Mouse (Mus musculus) neural tube, embryonic 15.5 days (tissue): ENCODE measurements around the gene Olfr457. TPM values are rescaled to one million over a fixed set of nuclear protein-coding genes. Genes with fewer than 3 reads are reported as not detected.
"Not testable (repeated sequence)": the region's sequence is repeated elsewhere in the genome, so short reads cannot be mapped to it uniquely, and the experiment has no call there.

ENCODE experiments used
- ATAC-seq: fragments of 200-750 bp; cut with Nextera tagmentation; 2 replicates; pipeline ENCODE4 v1.8.0; 2017; ENCODE audit warnings: mild to moderate bottlenecking, moderate TSS enrichment, moderate library complexity; ENCODE audit not compliant: low FRiP score
- H3K27ac ChIP-seq: fragments of 300-500 bp; sonication (generic); replicated peaks from 2 replicates; pipeline ENCODE4 v1.5.1; 2015; ENCODE audit warnings: mild to moderate bottlenecking, inconsistent platforms
- H3K27me3 ChIP-seq: fragments of 300-500 bp; sonication (generic); replicated peaks from 2 replicates; pipeline ENCODE4 v1.6.1; 2015; ENCODE audit warnings: inconsistent platforms
- H3K36me3 ChIP-seq: fragments of 300-500 bp; sonication (generic); 2 replicates; pipeline ENCODE4 v1.6.1; 2015; ENCODE audit warnings: inconsistent platforms
- H3K4me1 ChIP-seq: fragments of 300-500 bp; sonication (generic); 2 replicates; pipeline ENCODE4 v1.6.1; 2015; ENCODE audit warnings: inconsistent platforms
- H3K4me2 ChIP-seq: fragments of 300-500 bp; sonication (generic); 2 replicates; pipeline ENCODE4 v1.6.1; 2015; ENCODE audit warnings: inconsistent platforms, mild to moderate bottlenecking, moderate library complexity
- H3K4me3 ChIP-seq: fragments of 300-500 bp; sonication (generic); replicated peaks from 2 replicates; pipeline ENCODE4 v1.5.1; 2015; ENCODE audit warnings: mild to moderate bottlenecking, inconsistent platforms
- H3K9ac ChIP-seq: fragments of 300-500 bp; sonication (generic); replicated peaks from 2 replicates; pipeline ENCODE4 v1.6.1; 2015; ENCODE audit warnings: mild to moderate bottlenecking, inconsistent platforms
- H3K9me3 ChIP-seq: fragments of 300-500 bp; sonication (generic); replicated peaks from 2 replicates; pipeline ENCODE4 v1.6.1; 2016; ENCODE audit warnings: inconsistent platforms
- WGBS: fragments of 180-500 bp; shearing (Covaris S2); methylation state at CpG from one replicate; pipeline ENCODE4 v1.1.7; 2015; ENCODE audit warnings: mixed read lengths; 5-methylcytosine and 5-hydroxymethylcytosine counted together
- polyA plus RNA-seq: library from polyadenylated mRNA; unstranded; fragments of >200 nt; fragmentation: Nextera tagmentation; extraction: Ambion mirVana; gene quantifications from 2 replicates; pipeline ENCODE4 v1.2.1, GENCODE M21; 2015

Olfr457 gene
- not detected in 2 replicates for polyA plus RNA-seq

- no peaks in the 10 kb centered on the region for H3K36me3 ChIP-seq
- no peak within 1 kb of the TSS for H3K4me2 ChIP-seq
- H3K4me3 ChIP-seq, result no peak within 1 kb of the TSS
- 72% methylated on average over 1 of the region's 1 CpGs for WGBS
- no peak for ATAC-seq
- H3K4me1 ChIP-seq, result no peaks in the 10 kb centered on the region
- H3K27ac ChIP-seq, result no peak within 1 kb of the TSS
- H3K27me3 ChIP-seq, result no peaks in the 10 kb centered on the region
- no peaks in the 10 kb centered on the region for H3K9me3 ChIP-seq
- no peak within 1 kb of the TSS for H3K9ac ChIP-seq
Measured at GRCm38 (mm10) chr6:42476235-42476634, at the start of gene Olfr457. Olfr457 (minus strand) TSS chr6:42476335.

- Histone ChIP-seq H3K36me3 (no peaks in the 10 kb centered on the region), H3K4me1 (no peaks in the 10 kb centered on the region), H3K27ac (no peak overlapping the region), H3K4me3 (no peak overlapping the region), H3K9me3 (no peaks in the 10 kb centered on the region), H3K27me3 (no peaks in the 10 kb centered on the region), H3K4me2 (no peak overlapping the region), H3K9ac (no peak overlapping the region)
- no peak for ATAC-seq
- WGBS, result 74% methylated on average over 1 of the region's 1 CpGs
Measured at GRCm38 (mm10) chr6:42513461-42513860, 37.3 kb upstream of the Olfr457 start.

- Histone ChIP-seq H3K4me1 (no peaks in the 10 kb centered on the region), H3K4me2 (no peak overlapping the region), H3K27me3 (no peaks in the 10 kb centered on the region), H3K36me3 (no peaks in the 10 kb centered on the region), H3K9me3 (no peaks in the 10 kb centered on the region), H3K9ac (no peak overlapping the region), H3K27ac (no peak overlapping the region), H3K4me3 (no peak overlapping the region)
- no peak for ATAC-seq
Measured at GRCm38 (mm10) chr6:42509311-42509710, 33.2 kb upstream of the Olfr457 start.

GRCm38 (mm10) chr6:42503478-42503877, 27.3 kb upstream of the Olfr457 start:
- H3K27me3 ChIP-seq, result no peaks in the 10 kb centered on the region
- 81% methylated on average over 2 of the region's 2 CpGs for WGBS
- no peaks in the 10 kb centered on the region for H3K9me3 ChIP-seq
- H3K36me3 ChIP-seq, result no peaks in the 10 kb centered on the region
- no peak overlapping the region for H3K4me2 ChIP-seq
- H3K4me1 ChIP-seq, result no peaks in the 10 kb centered on the region
- H3K4me3 ChIP-seq, result no peak overlapping the region
- no peak overlapping the region for H3K9ac ChIP-seq
- no peak overlapping the region for H3K27ac ChIP-seq
- no peak for ATAC-seq

GRCm38 (mm10) chr6:42489731-42490130, 13.6 kb upstream of the Olfr457 start:
- Histone ChIP-seq H3K4me2 (no peak overlapping the region), H3K9me3 (no peaks in the 10 kb centered on the region), H3K27me3 (no peaks in the 10 kb centered on the region), H3K27ac (no peak overlapping the region), H3K36me3 (no peaks in the 10 kb centered on the region), H3K4me3 (no peak overlapping the region), H3K4me1 (no peaks in the 10 kb centered on the region), H3K9ac (no peak overlapping the region)
- no peak for ATAC-seq
- WGBS, result 78% methylated on average over 1 of the region's 1 CpGs

- WGBS, result 82% methylated on average over 1 of the region's 1 CpGs
- ATAC-seq, result no peak
- no peaks in the 10 kb centered on the region for H3K9me3 ChIP-seq
Measured at GRCm38 (mm10) chr6:42487114-42487513, 11.0 kb upstream of the Olfr457 start, which contains the start of gene Olfr456. Olfr456 (minus strand) TSS chr6:42487214.

GRCm38 (mm10) chr6:42484633-42485032, 8.5 kb upstream of the Olfr457 start:
- Histone ChIP-seq H3K27me3 (no peaks in the 10 kb centered on the region), H3K9ac (no peak overlapping the region), H3K4me3 (no peak overlapping the region), H3K27ac (no peak overlapping the region), H3K9me3 (no peaks in the 10 kb centered on the region), H3K4me1 (no peaks in the 10 kb centered on the region), H3K4me2 (no peak overlapping the region), H3K36me3 (no peaks in the 10 kb centered on the region)
- no peak for ATAC-seq

More at GRCm38 (mm10) chr6:42487114-42487513, 11.0 kb upstream of the Olfr457 start, which contains the start of gene Olfr456:
- no peaks in the 10 kb centered on the region for H3K36me3 ChIP-seq
- H3K27me3 ChIP-seq, result no peaks in the 10 kb centered on the region
- H3K4me2 ChIP-seq, result no peak within 1 kb of the TSS
- no peak within 1 kb of the TSS for H3K9ac ChIP-seq
- H3K4me3 ChIP-seq, result no peak within 1 kb of the TSS
- H3K27ac ChIP-seq, result no peak within 1 kb of the TSS
- no peaks in the 10 kb centered on the region for H3K4me1 ChIP-seq

- H3K27ac ChIP-seq, H3K4me1 ChIP-seq, H3K4me2 ChIP-seq, H3K36me3 ChIP-seq, H3K4me3 ChIP-seq, H3K27me3 ChIP-seq, H3K9ac ChIP-seq, ATAC-seq, H3K9me3 ChIP-seq: not testable (repeated sequence)
- 96% methylated on average over 4 of the region's 4 CpGs for WGBS
Measured at GRCm38 (mm10) chr6:42471298-42471697, 4.8 kb downstream of the Olfr457 start.

GRCm38 (mm10) chr6:42470542-42470941, 5.6 kb downstream of the Olfr457 start:
- Histone ChIP-seq H3K4me2 (no peak overlapping the region), H3K27me3 (no peaks in the 10 kb centered on the region)
- 95% methylated on average over 4 of the region's 4 CpGs for whole genome bisulfite sequencing

GRCm38 (mm10) chr6:42465096-42465495, 11.0 kb downstream of the Olfr457 start, which contains the start of gene Olfr458:
Olfr458 (minus strand) TSS chr6:42465196.
- Histone ChIP-seq H3K9ac (no peak within 1 kb of the TSS), H3K27ac (no peak within 1 kb of the TSS), H3K4me1 (no peaks in the 10 kb centered on the region), H3K9me3 (no peaks in the 10 kb centered on the region), H3K4me2 (no peak within 1 kb of the TSS), H3K36me3 (no peaks in the 10 kb centered on the region), H3K27me3 (no peaks in the 10 kb centered on the region), H3K4me3 (no peak within 1 kb of the TSS)
- WGBS, result 100% methylated on average over 1 of the region's 1 CpGs
- ATAC-seq, result no peak

More at GRCm38 (mm10) chr6:42470542-42470941, 5.6 kb downstream of the Olfr457 start:
- Histone ChIP-seq H3K36me3 (no peaks in the 10 kb centered on the region), H3K9me3 (no peaks in the 10 kb centered on the region), H3K9ac (no peak overlapping the region), H3K4me1 (no peaks in the 10 kb centered on the region), H3K27ac (no peak overlapping the region), H3K4me3 (no peak overlapping the region)
- no peak for ATAC-seq

GRCm38 (mm10) chr6:42447381-42447780, 28.8 kb downstream of the Olfr457 start:
- H3K9ac ChIP-seq, result no peak overlapping the region
- no peak for ATAC-seq
- 87% methylated on average over 2 of the region's 2 CpGs for WGBS
- H3K36me3 ChIP-seq, result no peaks in the 10 kb centered on the region
- H3K4me1 ChIP-seq, result no peaks in the 10 kb centered on the region
- no peak overlapping the region for H3K4me2 ChIP-seq
- H3K27me3 ChIP-seq, result no peaks in the 10 kb centered on the region
- no peak overlapping the region for H3K4me3 ChIP-seq
- no peak overlapping the region for H3K27ac ChIP-seq
- no peaks in the 10 kb centered on the region for H3K9me3 ChIP-seq

GRCm38 (mm10) chr6:42444491-42444890, 31.6 kb downstream of the Olfr457 start:
- no peaks in the 10 kb centered on the region for H3K9me3 ChIP-seq
- no peaks in the 10 kb centered on the region for H3K27me3 ChIP-seq
- H3K9ac ChIP-seq, result no peak overlapping the region
- no peaks in the 10 kb centered on the region for H3K4me1 ChIP-seq
- WGBS, result 88% methylated on average over 2 of the region's 2 CpGs
- no peak overlapping the region for H3K27ac ChIP-seq
- H3K36me3 ChIP-seq, result no peaks in the 10 kb centered on the region
- ATAC-seq, result no peak
- H3K4me3 ChIP-seq, result no peak overlapping the region
- no peak overlapping the region for H3K4me2 ChIP-seq

- Histone ChIP-seq H3K27ac (no peak overlapping the region), H3K27me3 (no peaks in the 10 kb centered on the region), H3K9ac (no peak overlapping the region), H3K36me3 (no peaks in the 10 kb centered on the region), H3K9me3 (no peaks in the 10 kb centered on the region), H3K4me2 (no peak overlapping the region), H3K4me1 (no peaks in the 10 kb centered on the region), H3K4me3 (no peak overlapping the region)
- no peak for ATAC-seq
- 70% methylated on average over 2 of the region's 2 CpGs for WGBS
Measured at GRCm38 (mm10) chr6:42441395-42441794, 34.7 kb downstream of the Olfr457 start.
